Mouse (Mus musculus) spleen, adult 2 months (tissue): ENCODE measurements at regions not wholly inside any gene's neighbourhood (a gene's known extent, or its start where the extent isn't known, plus 50 kb on each side); places are given as distances from the start of the nearest gene placed in this dataset.

Source experiments
- DNase-seq, 2 experiments: peaks; one replicate each; pipeline versions ENCODE4 v3.0.0 to v3.0.0-alpha.2; 2012 to 2021; ENCODE audit warnings: low spot score in 2 of 2, low read depth in 1 of 2
- H3K27ac ChIP-seq: fragments of 200-500 bp; 2 replicates; pipeline ENCODE4 v1.5.1; 2012; ENCODE audit warnings: low read length, inconsistent platforms; ENCODE audit not compliant: insufficient read depth
- H3K27me3 ChIP-seq: fragments of 200-500 bp; 2 replicates; pipeline ENCODE4 v1.6.1; 2012; ENCODE audit warnings: mild to moderate bottlenecking, moderate library complexity, low read length, inconsistent platforms; ENCODE audit not compliant: control insufficient read depth, insufficient read depth
- H3K36me3 ChIP-seq: fragments of 200-500 bp; 2 replicates; pipeline ENCODE4 v1.6.1; 2012; ENCODE audit warnings: mild to moderate bottlenecking, low read length, inconsistent platforms; ENCODE audit not compliant: control insufficient read depth, insufficient read depth
- H3K4me1 ChIP-seq: fragments of 200-500 bp; 2 replicates; pipeline ENCODE4 v1.6.1; 2011; ENCODE audit warnings: inconsistent platforms; ENCODE audit not compliant: control insufficient read depth, insufficient read depth, insufficient read length
- H3K4me3 ChIP-seq: fragments of 200-500 bp; 2 replicates; pipeline ENCODE4 v1.5.1; 2011; ENCODE audit warnings: mild to moderate bottlenecking, inconsistent platforms; ENCODE audit not compliant: insufficient read depth, insufficient read length; ENCODE audit errors: extremely low read depth
- CTCF ChIP-seq: fragments of 200-500 bp; IDR thresholded peaks from 2 replicates; pipeline ENCODE4 v1.5.1; 2011; ENCODE audit warnings: mild to moderate bottlenecking, inconsistent platforms; ENCODE audit not compliant: insufficient read depth, insufficient read length, insufficient replicate concordance; ENCODE audit errors: extremely low read depth
- POLR2A ChIP-seq: fragments of 200-500 bp; IDR thresholded peaks from 2 replicates; pipeline ENCODE4 v1.6.1; 2011; ENCODE audit warnings: low read depth, low read length, inconsistent platforms
- WGBS: fragments of 180-500 bp; shearing (Covaris S2); methylation state at CpG from one replicate; pipeline ENCODE4 v1.1.7; 2018; 5-methylcytosine and 5-hydroxymethylcytosine counted together

- Histone ChIP-seq H3K4me3 (no peak overlapping the region), H3K4me1 (no peaks in the 10 kb centered on the region), H3K27me3 (no peaks in the 10 kb centered on the region), H3K27ac (no peak overlapping the region), H3K36me3 (no peaks in the 10 kb centered on the region)
- 70% methylated on average over 2 of the region's 2 CpGs for WGBS
- no peak for TF ChIP-seq POLR2A
- no peak for TF ChIP-seq CTCF
- DNase-seq: no peak
Measured at GRCm38 (mm10) chr3:106958194-106958593, 77.8 kb upstream of the Kcna3 start.

- no peak overlapping the region for H3K4me3 ChIP-seq
- no peaks in the 10 kb centered on the region for H3K4me1 ChIP-seq
- DNase-seq: no peak
- no peak for TF ChIP-seq CTCF
- no peak for TF ChIP-seq POLR2A
- H3K27ac ChIP-seq: no peak overlapping the region
- H3K27me3 ChIP-seq: no peaks in the 10 kb centered on the region
- H3K36me3 ChIP-seq: no peaks in the 10 kb centered on the region
- 57% methylated on average over 1 of the region's 1 CpGs for WGBS
Measured at GRCm38 (mm10) chr3:106960596-106960995, 75.4 kb upstream of the Kcna3 start.

GRCm38 (mm10) chr3:106962466-106962865, 73.5 kb upstream of the Kcna3 start:
- 53% methylated on average over 2 of the region's 2 CpGs for WGBS
- TF ChIP-seq POLR2A (no peak), CTCF (no peak)
- H3K36me3 ChIP-seq: no peaks in the 10 kb centered on the region
- no peaks in the 10 kb centered on the region for H3K27me3 ChIP-seq
- peaks cover 3% of the 10 kb centered on the region; the same call in 1 of the 2 replicates for H3K4me1 ChIP-seq
- H3K4me3 ChIP-seq: no peak overlapping the region
- no peak for DNase-seq
- no peak overlapping the region for H3K27ac ChIP-seq

GRCm38 (mm10) chr3:106966198-106966597, 69.8 kb upstream of the Kcna3 start:
- TF ChIP-seq POLR2A (no peak), CTCF (no peak)
- no peaks in the 10 kb centered on the region for H3K36me3 ChIP-seq
- H3K4me1 ChIP-seq: peaks cover 3% of the 10 kb centered on the region; the same call in 1 of the 2 replicates

GRCm38 (mm10) chr3:106967479-106967878, 68.5 kb upstream of the Kcna3 start:
- H3K4me1 ChIP-seq: peaks cover 3% of the 10 kb centered on the region; the same call in 1 of the 2 replicates
- no peak for TF ChIP-seq CTCF
- no peak for TF ChIP-seq POLR2A
- no peak overlapping the region for H3K27ac ChIP-seq
- H3K27me3 ChIP-seq: no peaks in the 10 kb centered on the region
- H3K4me3 ChIP-seq: no peak overlapping the region
- WGBS: 57% methylated on average over 1 of the region's 1 CpGs
- H3K36me3 ChIP-seq: no peaks in the 10 kb centered on the region
- DNase-seq: no peak

More at GRCm38 (mm10) chr3:106966198-106966597, 69.8 kb upstream of the Kcna3 start:
- DNase-seq: peak in 1 of 2 experiments; percentile 17
- no peak overlapping the region for H3K4me3 ChIP-seq
- H3K27me3 ChIP-seq: no peaks in the 10 kb centered on the region
- 40% methylated on average over 2 of the region's 2 CpGs for WGBS
- no peak overlapping the region for H3K27ac ChIP-seq

GRCm38 (mm10) chr3:106974114-106974789, 61.7 kb upstream of the Kcna3 start:
- no peak for TF ChIP-seq POLR2A
- no peak for TF ChIP-seq CTCF
- WGBS: 49% methylated on average over 6 of the region's 6 CpGs

GRCm38 (mm10) chr3:106978728-106979127, 57.2 kb upstream of the Kcna3 start:
- 75% methylated on average over 6 of the region's 6 CpGs for WGBS
- DNase-seq: no peak
- Histone ChIP-seq H3K4me3 (no peak overlapping the region), H3K27me3 (no peaks in the 10 kb centered on the region; the same call in 1 of the 2 replicates), H3K4me1 (peaks cover 2% of the 10 kb centered on the region; the same call in 1 of the 2 replicates), H3K27ac (no peak overlapping the region), H3K36me3 (no peaks in the 10 kb centered on the region)
- no peak for TF ChIP-seq POLR2A
- no peak for TF ChIP-seq CTCF

More at GRCm38 (mm10) chr3:106974114-106974789, 61.7 kb upstream of the Kcna3 start:
- no peak for DNase-seq
- H3K4me3 ChIP-seq: no peak overlapping the region
- no peaks in the 10 kb centered on the region; the same call in 1 of the 2 replicates for H3K27me3 ChIP-seq
- H3K4me1 ChIP-seq: peaks cover 2% of the 10 kb centered on the region; the same call in 1 of the 2 replicates
- H3K27ac ChIP-seq: no peak overlapping the region
- H3K36me3 ChIP-seq: no peaks in the 10 kb centered on the region
